Mouse (Mus musculus) 3T3-L1 (cell line): Measurements from ENCODE around the gene P3h1.
A peak's percentile ranks its signal among the peaks of the same experiment; 100 is the strongest.
"Not testable (repeated sequence)": the region's sequence is repeated elsewhere in the genome, so short reads cannot be mapped to it uniquely, and the experiment has no call there.

ENCODE experiments used
- DNase-seq: peaks from one replicate; pipeline ENCODE4 v3.0.0-alpha.2; 2015; ENCODE audit warnings: low read depth, low spot score

P3h1 gene

GRCm38 (mm10) chr4:119274627-119275026 is 41.9 kb downstream of the P3h1 start:
- DNase-seq = peak; percentile 30

GRCm38 (mm10) chr4:119275226-119275625 is 42.5 kb downstream of the P3h1 start:
- DNase-seq = peak; percentile 18

GRCm38 (mm10) chr4:119275726-119276125 is 43.0 kb downstream of the P3h1 start:
- no peak for DNase-seq

- DNase-seq = not testable (repeated sequence)
Observed at GRCm38 (mm10) chr4:119278784-119279183, 46.1 kb downstream of the P3h1 start.

GRCm38 (mm10) chr4:119284861-119285260 is 52.1 kb downstream of the P3h1 start:
- DNase-seq = no peak

GRCm38 (mm10) chr4:119285336-119285735 is 52.6 kb downstream of the P3h1 start:
- DNase-seq = no peak

GRCm38 (mm10) chr4:119291921-119292320 is 59.2 kb downstream of the P3h1 start:
- DNase-seq = no peak

GRCm38 (mm10) chr4:119292771-119293573 is 60.3 kb downstream of the P3h1 start:
- DNase-seq = peak; percentile 76

GRCm38 (mm10) chr4:119293574-119294258 is 61.0 kb downstream of the P3h1 start:
- DNase-seq = peak; percentile 40

- peak; percentile 98 for DNase-seq
Observed at GRCm38 (mm10) chr4:119294415-119295133, 61.9 kb downstream of the P3h1 start, which contains the start of gene Ybx1. Gene Ybx1 (minus strand): TSS chr4:119294604.

- no peak for DNase-seq
Observed at GRCm38 (mm10) chr4:119295134-119295453, 62.4 kb downstream of the P3h1 start.

GRCm38 (mm10) chr4:119297361-119297760 is 64.6 kb downstream of the P3h1 start:
- no peak for DNase-seq
